Mouse (Mus musculus): ENCODE data around the gene Slc22a7. TPM values are rescaled to one million over a fixed set of nuclear protein-coding genes. Genes with fewer than 3 reads are reported as not detected.

The Slc22a7 gene
- polyA plus RNA-seq, 1 experiment from 2014 or later, result 0.11 TPM

Other genes starting within 250 kb of the Slc22a7 start
- 8.5 and 9.9 TPM in 2 replicates for gene Polh, start 235.8 kb downstream of the Slc22a7 start, polyA plus RNA-seq (2015; fragmentation: Nextera tagmentation; extraction: Ambion mirVana)
- 42.4 and 42.7 TPM in 2 replicates for gene Xpo5, start 235.7 kb downstream of the Slc22a7 start, polyA plus RNA-seq (2015; fragmentation: Nextera tagmentation; extraction: Ambion mirVana)
- gene Polr1c, start 190.4 kb downstream of the Slc22a7 start, polyA plus RNA-seq (2015; fragmentation: Nextera tagmentation; extraction: Ambion mirVana), result 89.5 and 97.2 TPM in 2 replicates
- gene Yipf3, start 190.4 kb downstream of the Slc22a7 start, polyA plus RNA-seq (2015; fragmentation: Nextera tagmentation; extraction: Ambion mirVana), result 91.5 and 93.8 TPM in 2 replicates
- gene Lrrc73, start 184.9 kb downstream of the Slc22a7 start, polyA plus RNA-seq (2015; fragmentation: Nextera tagmentation; extraction: Ambion mirVana), result 10.0 and 12.0 TPM in 2 replicates
- 31.5 and 37.1 TPM in 2 replicates for gene Tjap1, start 155.4 kb downstream of the Slc22a7 start, polyA plus RNA-seq (2015; fragmentation: Nextera tagmentation; extraction: Ambion mirVana)
- gene Dlk2, start 141.0 kb downstream of the Slc22a7 start, polyA plus RNA-seq (2015; fragmentation: Nextera tagmentation; extraction: Ambion mirVana), result 7.2 and 9.2 TPM in 2 replicates
- gene Abcc10, start 110.1 kb downstream of the Slc22a7 start, polyA plus RNA-seq (2015; fragmentation: Nextera tagmentation; extraction: Ambion mirVana), result 6.6 and 8.1 TPM in 2 replicates
- 12.8 and 13.5 TPM in 2 replicates for gene Zfp318, start 54.7 kb downstream of the Slc22a7 start, polyA plus RNA-seq (2015; fragmentation: Nextera tagmentation; extraction: Ambion mirVana)
- 1.1 and 1.2 TPM in 2 replicates for gene Crip3, start 9.5 kb downstream of the Slc22a7 start, polyA plus RNA-seq (2015; fragmentation: Nextera tagmentation; extraction: Ambion mirVana)
- gene Ttbk1, start 49.2 kb upstream of the Slc22a7 start, polyA plus RNA-seq (2015; fragmentation: Nextera tagmentation; extraction: Ambion mirVana), result 6.5 and 7.5 TPM in 2 replicates
- 32.1 and 33.3 TPM in 2 replicates for gene Dnph1, start 58.3 kb upstream of the Slc22a7 start, polyA plus RNA-seq (2015; fragmentation: Nextera tagmentation; extraction: Ambion mirVana)
- gene Cul9, start 107.9 kb upstream of the Slc22a7 start, polyA plus RNA-seq (2015; fragmentation: Nextera tagmentation; extraction: Ambion mirVana), result 16.8 and 17.4 TPM in 2 replicates
- gene Srf, start 117.7 kb upstream of the Slc22a7 start, polyA plus RNA-seq (2015; fragmentation: Nextera tagmentation; extraction: Ambion mirVana), result 3.3 and 5.4 TPM in 2 replicates
- 32.1 and 33.0 TPM in 2 replicates for gene Ptk7, start 191.0 kb upstream of the Slc22a7 start, polyA plus RNA-seq (2015; fragmentation: Nextera tagmentation; extraction: Ambion mirVana)
- 41.4 and 45.1 TPM in 2 replicates for gene Klc4, start 207.6 kb upstream of the Slc22a7 start, polyA plus RNA-seq (2015; fragmentation: Nextera tagmentation; extraction: Ambion mirVana)
- 73.7 and 81.9 TPM in 2 replicates for gene Mrpl2, start 207.8 kb upstream of the Slc22a7 start, polyA plus RNA-seq (2015; fragmentation: Nextera tagmentation; extraction: Ambion mirVana)
- 35.9 and 36.5 TPM in 2 replicates for gene Cul7, start 211.9 kb upstream of the Slc22a7 start, polyA plus RNA-seq (2015; fragmentation: Nextera tagmentation; extraction: Ambion mirVana)
- gene Rrp36, start 235.9 kb upstream of the Slc22a7 start, polyA plus RNA-seq (2015; fragmentation: Nextera tagmentation; extraction: Ambion mirVana), result 49.5 and 49.9 TPM in 2 replicates
- gene Mea1, start 240.3 kb upstream of the Slc22a7 start, polyA plus RNA-seq (2015; fragmentation: Nextera tagmentation; extraction: Ambion mirVana), result 214 and 222 TPM in 2 replicates
- gene Klhdc3, start 242.5 kb upstream of the Slc22a7 start, polyA plus RNA-seq (2015; fragmentation: Nextera tagmentation; extraction: Ambion mirVana), result 181 and 187 TPM in 2 replicates

All from forebrain, embryonic 15.5 days (tissue).